Mouse (Mus musculus): Measurements from ENCODE around the gene Igfbp4.
A peak's percentile ranks its signal among the peaks of the same experiment; 100 is the strongest.

The Igfbp4 gene

GRCm38 (mm10) chr11:99083516-99083915 lies 42.5 kb downstream of the Igfbp4 start:
- DNase-seq, result no peak

GRCm38 (mm10) chr11:99084366-99084765 lies 43.3 kb downstream of the Igfbp4 start:
- no peak for DNase-seq

- no peak for DNase-seq
Observed at GRCm38 (mm10) chr11:99088486-99088885, 47.4 kb downstream of the Igfbp4 start.

- DNase-seq, result no peak
Observed at GRCm38 (mm10) chr11:99089077-99089601, 48.1 kb downstream of the Igfbp4 start, which contains the start of gene Tns4. Tns4 (minus strand) TSS chr11:99089306.

- no peak for DNase-seq
Observed at GRCm38 (mm10) chr11:99090391-99090790, 49.3 kb downstream of the Igfbp4 start.

- no peak for DNase-seq
Observed at GRCm38 (mm10) chr11:99091666-99092065, 50.6 kb downstream of the Igfbp4 start.

GRCm38 (mm10) chr11:99093740-99094139 lies 52.7 kb downstream of the Igfbp4 start:
- no peak for DNase-seq

- DNase-seq, result no peak
Observed at GRCm38 (mm10) chr11:99094911-99095676, 54.0 kb downstream of the Igfbp4 start.

- DNase-seq, result no peak
Observed at GRCm38 (mm10) chr11:99095759-99096158, 54.7 kb downstream of the Igfbp4 start.

GRCm38 (mm10) chr11:99096417-99096816 lies 55.4 kb downstream of the Igfbp4 start:
- no peak for DNase-seq

- DNase-seq, result no peak
Observed at GRCm38 (mm10) chr11:99096996-99097774, 56.1 kb downstream of the Igfbp4 start.

- DNase-seq, result no peak
Observed at GRCm38 (mm10) chr11:99098924-99099323, 57.9 kb downstream of the Igfbp4 start.

GRCm38 (mm10) chr11:99099516-99099915 lies 58.5 kb downstream of the Igfbp4 start:
- DNase-seq, result peak; percentile 18 to 34

GRCm38 (mm10) chr11:99100215-99100614 lies 59.2 kb downstream of the Igfbp4 start:
- no peak for DNase-seq

- no peak for DNase-seq
Observed at GRCm38 (mm10) chr11:99101693-99102092, 60.6 kb downstream of the Igfbp4 start.

- DNase-seq, result no peak
Observed at GRCm38 (mm10) chr11:99102575-99103270, 61.7 kb downstream of the Igfbp4 start.
